Mouse (Mus musculus) heart, embryonic 12.5 days (tissue): ENCODE results near the gene Rnf151. TPM values are rescaled to one million over a fixed set of nuclear protein-coding genes. Genes with fewer than 3 reads are reported as not detected.

Source experiments
- ATAC-seq: fragments of 200-750 bp; cut with Nextera tagmentation; 2 replicates; pipeline ENCODE4 v1.8.0; 2017; ENCODE audit warnings: moderate TSS enrichment, moderate library complexity; ENCODE audit not compliant: insufficient number of reproducible peaks, low FRiP score
- H3K27ac ChIP-seq: fragments of 300-500 bp; sonication (generic); 2 replicates; pipeline ENCODE4 v1.5.1; 2016; ENCODE audit warnings: mild to moderate bottlenecking, moderate library complexity; ENCODE audit not compliant: poor library complexity, severe bottlenecking
- H3K27me3 ChIP-seq: fragments of 300-500 bp; sonication (generic); replicated peaks from 2 replicates; pipeline ENCODE4 v1.6.1; 2016; ENCODE audit warnings: mild to moderate bottlenecking, moderate library complexity
- H3K36me3 ChIP-seq: fragments of 300-500 bp; sonication (generic); 2 replicates; pipeline ENCODE4 v1.6.1; 2016; ENCODE audit warnings: mild to moderate bottlenecking, moderate library complexity
- H3K4me1 ChIP-seq: fragments of 300-500 bp; sonication (generic); replicated peaks from 2 replicates; pipeline ENCODE4 v1.6.1; 2016; ENCODE audit warnings: mild to moderate bottlenecking
- H3K4me2 ChIP-seq: fragments of 300-500 bp; sonication (generic); 2 replicates; pipeline ENCODE4 v1.6.1; 2016; ENCODE audit warnings: mild to moderate bottlenecking, moderate library complexity
- H3K4me3 ChIP-seq: fragments of 300-500 bp; sonication (generic); 2 replicates; pipeline ENCODE4 v1.5.1; 2016; ENCODE audit warnings: mild to moderate bottlenecking
- H3K9ac ChIP-seq: fragments of 300-500 bp; sonication (generic); 2 replicates; pipeline ENCODE4 v1.6.1; 2016; ENCODE audit warnings: mild to moderate bottlenecking, moderate library complexity
- H3K9me3 ChIP-seq: fragments of 300-500 bp; sonication (generic); replicated peaks from 2 replicates; pipeline ENCODE4 v1.6.1; 2016; ENCODE audit warnings: mild to moderate bottlenecking, moderate library complexity
- WGBS: fragments of 180-500 bp; shearing (Covaris S2); methylation state at CpG from one replicate; pipeline ENCODE4 v1.1.7; 2016; 5-methylcytosine and 5-hydroxymethylcytosine counted together
- polyA plus RNA-seq: library from polyadenylated mRNA; unstranded; fragments of >200 nt; fragmentation: Nextera tagmentation; extraction: Ambion mirVana; gene quantifications from 2 replicates; pipeline ENCODE4 v1.2.1, GENCODE M21; 2016

Gene Rnf151
- polyA plus RNA-seq, 1 experiment from 2014 or later: not detected

DNA sequence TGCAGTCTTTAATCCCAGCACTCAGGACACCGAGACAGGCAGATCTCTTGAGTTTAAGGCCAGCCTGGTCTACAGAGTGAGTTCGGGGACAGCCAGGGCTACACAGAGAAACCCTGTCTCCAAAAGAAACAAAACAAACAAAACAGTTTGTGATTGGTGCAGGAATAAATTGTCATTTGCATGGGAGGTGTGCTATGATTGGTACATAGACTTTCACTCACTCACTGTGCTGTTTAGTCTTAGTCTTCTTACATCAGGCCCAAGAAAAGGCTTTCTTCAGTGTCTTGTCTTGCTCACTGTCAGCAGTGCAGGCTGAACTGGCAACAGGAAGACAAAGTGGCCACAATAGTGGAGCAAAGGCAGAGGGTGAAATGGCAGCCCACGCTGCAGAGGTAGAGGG is 26.5 kb upstream of the Rnf151 start:
- Histone ChIP-seq H3K9ac (0 out of 2 replicates have a peak overlapping the region, but pooled peaks have one; percentile 38), H3K27ac (no peak overlapping the region), H3K4me2 (no peak overlapping the region), H3K27me3 (peaks cover 21% of the 10 kb centered on the region; the same call in 1 of the 2 replicates), H3K36me3 (peaks cover 16% of the 10 kb centered on the region; the same call in 1 of the 2 replicates), H3K4me1 (0 out of 2 replicates have a peak, but pooled peaks cover 5% of the 10 kb centered on the region), H3K9me3 (no peaks in the 10 kb centered on the region), H3K4me3 (no peak overlapping the region)
- no peak for ATAC-seq
- 68% methylated on average over 3 of the region's 3 CpGs for WGBS

DNA sequence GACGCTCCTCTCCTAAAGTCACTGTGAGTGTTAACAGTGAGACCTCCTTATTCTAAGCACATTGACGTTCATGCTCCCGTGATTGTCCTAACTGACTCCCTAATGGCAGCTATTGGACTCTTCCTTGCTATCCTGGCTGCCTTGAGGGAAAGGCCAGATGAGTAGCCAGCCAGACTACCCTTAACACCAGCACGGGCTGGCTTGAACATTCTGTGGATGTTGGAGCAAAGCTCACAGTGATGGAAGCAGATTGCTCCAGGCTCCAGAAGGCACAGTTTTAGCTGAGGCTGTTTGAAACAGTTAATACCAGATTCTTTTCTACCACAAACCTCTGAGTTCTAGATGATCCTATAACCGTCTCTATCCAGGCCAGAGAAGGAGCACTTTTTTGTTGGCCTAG is 26.0 kb upstream of the Rnf151 start:
- Histone ChIP-seq H3K27me3 (peaks cover 16% of the 10 kb centered on the region; the same call in 1 of the 2 replicates), H3K4me3 (no peak overlapping the region), H3K9ac (no peak overlapping the region), H3K9me3 (no peaks in the 10 kb centered on the region), H3K4me2 (no peak overlapping the region), H3K27ac (no peak overlapping the region), H3K4me1 (0 out of 2 replicates have a peak, but pooled peaks cover 5% of the 10 kb centered on the region), H3K36me3 (peaks cover 16% of the 10 kb centered on the region; the same call in 1 of the 2 replicates)
- no peak for ATAC-seq
- 72% methylated on average over 5 of the region's 5 CpGs for WGBS

- H3K9ac ChIP-seq: no peak overlapping the region
- no peak overlapping the region for H3K4me2 ChIP-seq
- WGBS: 81% methylated on average over 8 of the region's 8 CpGs
- no peak overlapping the region for H3K4me3 ChIP-seq
- H3K9me3 ChIP-seq: no peaks in the 10 kb centered on the region
- no peak for ATAC-seq
- H3K27ac ChIP-seq: no peak overlapping the region
- H3K27me3 ChIP-seq: peaks cover 11% of the 10 kb centered on the region; the same call in 1 of the 2 replicates
- H3K4me1 ChIP-seq: peaks cover 11% of the 10 kb centered on the region
- peaks cover 16% of the 10 kb centered on the region; the same call in 1 of the 2 replicates for H3K36me3 ChIP-seq
These were observed 24.4 kb upstream of the Rnf151 start for GRCm38 (mm10) chr17:24742307-24742706.

- no peaks in the 10 kb centered on the region for H3K9me3 ChIP-seq
- no peak overlapping the region for H3K9ac ChIP-seq
- no peak overlapping the region for H3K4me2 ChIP-seq
- H3K27me3 ChIP-seq: no peaks in the 10 kb centered on the region
- 77% methylated on average over 8 of the region's 8 CpGs for WGBS
- no peak overlapping the region for H3K4me3 ChIP-seq
- peaks cover 17% of the 10 kb centered on the region for H3K4me1 ChIP-seq
- peaks cover 16% of the 10 kb centered on the region; the same call in 1 of the 2 replicates for H3K36me3 ChIP-seq
- no peak for ATAC-seq
- H3K27ac ChIP-seq: no peak overlapping the region
These were observed 22.1 kb upstream of the Rnf151 start for GRCm38 (mm10) chr17:24739926-24740325.

GRCm38 (mm10) chr17:24738238-24738637 is 20.4 kb upstream of the Rnf151 start:
- Histone ChIP-seq H3K36me3 (peaks cover 16% of the 10 kb centered on the region; the same call in 1 of the 2 replicates), H3K27me3 (no peaks in the 10 kb centered on the region), H3K4me2 (no peak overlapping the region), H3K4me3 (no peak overlapping the region), H3K9me3 (no peaks in the 10 kb centered on the region), H3K27ac (no peak overlapping the region), H3K9ac (no peak overlapping the region), H3K4me1 (peaks cover 17% of the 10 kb centered on the region)
- WGBS: 79% methylated on average over 4 of the region's 4 CpGs
- ATAC-seq: no peak

DNA sequence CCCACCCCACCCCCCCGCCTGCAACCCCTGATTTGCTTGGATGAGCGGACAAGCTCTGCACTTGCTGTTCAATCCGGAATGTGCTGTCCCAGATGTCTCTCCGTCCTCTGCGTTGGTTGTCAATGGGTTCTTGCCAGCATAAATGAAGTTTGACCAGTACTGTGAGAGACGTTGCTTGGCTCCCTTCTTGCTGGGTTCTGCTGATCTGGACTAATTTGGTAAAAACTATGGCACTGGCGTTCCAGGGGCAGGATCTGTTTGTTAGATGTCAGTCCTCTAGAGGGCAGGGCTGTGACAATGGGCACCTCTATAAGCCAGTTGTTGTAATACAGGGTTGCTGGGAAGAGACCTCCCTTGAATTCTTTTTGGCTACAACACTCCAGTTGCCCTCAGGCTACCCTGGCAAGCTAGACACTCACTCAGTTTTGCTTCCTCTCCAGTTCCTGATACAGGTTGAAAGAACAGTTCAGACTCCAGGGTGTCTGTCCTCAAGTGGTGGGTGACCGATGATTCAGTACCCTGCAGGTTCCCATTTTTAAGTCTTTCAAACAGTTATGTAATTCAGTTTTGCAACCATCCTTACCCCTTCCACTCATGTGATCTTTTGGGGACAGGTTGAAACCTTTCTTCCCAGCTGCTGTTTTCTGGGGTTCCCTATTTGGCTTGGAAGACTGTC is 19.4 kb upstream of the Rnf151 start:
- H3K36me3 ChIP-seq: peaks cover 16% of the 10 kb centered on the region; the same call in 1 of the 2 replicates
- no peaks in the 10 kb centered on the region for H3K27me3 ChIP-seq
- H3K27ac ChIP-seq: no peak overlapping the region
- 26% methylated on average over 8 of the region's 8 CpGs for WGBS
- H3K9ac ChIP-seq: peak overlapping the region; percentile 82
- peak overlapping the region; percentile 69 for H3K4me3 ChIP-seq
- H3K4me2 ChIP-seq: peak overlapping the region; percentile 79
- ATAC-seq: no peak
- peaks cover 23% of the 10 kb centered on the region for H3K4me1 ChIP-seq
- H3K9me3 ChIP-seq: no peaks in the 10 kb centered on the region

- peak within 1 kb of the TSS; percentile 51; the same call in 1 of the 2 replicates for H3K27ac ChIP-seq
- H3K9ac ChIP-seq: peak within 1 kb of the TSS; percentile 82
- H3K4me3 ChIP-seq: peak within 1 kb of the TSS; percentile 69
- ATAC-seq: peak; percentile 96
- WGBS: under 1% methylated on average over 29 of the region's 29 CpGs
- no peaks in the 10 kb centered on the region for H3K9me3 ChIP-seq
- H3K4me2 ChIP-seq: peak within 1 kb of the TSS; percentile 79
- H3K27me3 ChIP-seq: no peaks in the 10 kb centered on the region
- H3K4me1 ChIP-seq: peaks cover 30% of the 10 kb centered on the region
- H3K36me3 ChIP-seq: peaks cover 13% of the 10 kb centered on the region; the same call in 1 of the 2 replicates
These were observed 18.6 kb upstream of the Rnf151 start, which contains the start of gene Msrb1 for GRCm38 (mm10) chr17:24736330-24737051. TSS of gene Msrb1 (plus strand) at chr17:24736642.

- Histone ChIP-seq H3K27me3 (no peaks in the 10 kb centered on the region), H3K27ac (no peak overlapping the region), H3K36me3 (peaks cover 7% of the 10 kb centered on the region; the same call in 1 of the 2 replicates), H3K4me3 (no peak overlapping the region), H3K9ac (no peak overlapping the region), H3K9me3 (no peaks in the 10 kb centered on the region), H3K4me1 (peaks cover 30% of the 10 kb centered on the region), H3K4me2 (0 out of 2 replicates have a peak overlapping the region, but pooled peaks have one; percentile 79)
- 84% methylated on average over 7 of the region's 7 CpGs for WGBS
- no peak for ATAC-seq
These were observed 17.6 kb upstream of the Rnf151 start for GRCm38 (mm10) chr17:24735446-24735845.

GRCm38 (mm10) chr17:24734513-24734912 is 16.6 kb upstream of the Rnf151 start:
- H3K27me3 ChIP-seq: no peaks in the 10 kb centered on the region
- 79% methylated on average over 1 of the region's 1 CpGs for WGBS
- H3K27ac ChIP-seq: no peak overlapping the region
- H3K9ac ChIP-seq: no peak overlapping the region
- no peaks in the 10 kb centered on the region for H3K9me3 ChIP-seq
- no peak overlapping the region for H3K4me2 ChIP-seq
- ATAC-seq: no peak
- no peaks in the 10 kb centered on the region for H3K36me3 ChIP-seq
- peaks cover 30% of the 10 kb centered on the region for H3K4me1 ChIP-seq
- H3K4me3 ChIP-seq: no peak overlapping the region

- H3K9me3 ChIP-seq: no peaks in the 10 kb centered on the region
- H3K4me1 ChIP-seq: peaks cover 30% of the 10 kb centered on the region
- no peak for ATAC-seq
- no peak overlapping the region for H3K27ac ChIP-seq
- 86% methylated on average over 21 of the region's 21 CpGs for WGBS
- no peaks in the 10 kb centered on the region for H3K36me3 ChIP-seq
- H3K27me3 ChIP-seq: no peaks in the 10 kb centered on the region
- H3K4me2 ChIP-seq: no peak overlapping the region
- H3K4me3 ChIP-seq: no peak overlapping the region
- H3K9ac ChIP-seq: no peak overlapping the region
These were observed 15.7 kb upstream of the Rnf151 start for GRCm38 (mm10) chr17:24733434-24734050.
